Mouse (Mus musculus) cerebellum, adult 2 months (tissue): ENCODE data around the gene Ahsg.

Experiments used
- CTCF ChIP-seq: fragments of 200-500 bp; IDR thresholded peaks from 2 replicates; pipeline ENCODE4 v1.5.1; 2011; ENCODE audit warnings: low read depth, mild to moderate bottlenecking, control low read depth, low read length, moderate library complexity, borderline replicate concordance; ENCODE audit not compliant: insufficient read depth
- POLR2A ChIP-seq: fragments of 200-500 bp; IDR thresholded peaks from 2 replicates; pipeline ENCODE4 v1.6.1; 2011; ENCODE audit warnings: low read length, control low read depth, borderline replicate concordance; ENCODE audit not compliant: insufficient read depth

DNA sequence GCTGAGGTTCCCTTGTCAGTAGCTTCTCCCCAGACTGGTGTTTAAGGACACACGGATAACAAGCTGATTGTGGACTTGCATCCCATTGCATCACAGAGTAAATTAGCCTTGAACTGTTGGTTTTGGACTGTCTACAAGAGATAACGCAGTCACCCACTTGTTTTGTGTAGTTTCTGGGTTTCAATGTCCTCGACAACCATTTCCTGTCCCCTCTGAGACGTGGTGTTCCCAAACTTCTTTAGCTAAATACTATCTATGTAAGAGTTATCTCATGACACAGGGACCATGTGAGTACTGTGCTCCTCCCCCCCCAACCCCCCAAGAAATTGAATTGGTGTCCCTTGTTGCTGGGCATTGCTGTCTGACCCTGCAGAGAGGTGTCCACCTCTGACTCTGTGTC, 9.6 kb upstream of the Ahsg start:
- TF ChIP-seq CTCF (no peak), POLR2A (no peak)
